Mouse (Mus musculus) ES-Bruce4 (cell line): ENCODE data around the gene Sppl2b.

Source experiments
- CTCF ChIP-seq: IDR thresholded peaks from one replicate; pipeline ENCODE4 v1.8.1; 2011; ENCODE audit warnings: low read depth, low read length
- POLR2A ChIP-seq: IDR thresholded peaks from one replicate; pipeline ENCODE4 v1.8.1; 2011; ENCODE audit warnings: low read length; ENCODE audit not compliant: insufficient read depth

DNA sequence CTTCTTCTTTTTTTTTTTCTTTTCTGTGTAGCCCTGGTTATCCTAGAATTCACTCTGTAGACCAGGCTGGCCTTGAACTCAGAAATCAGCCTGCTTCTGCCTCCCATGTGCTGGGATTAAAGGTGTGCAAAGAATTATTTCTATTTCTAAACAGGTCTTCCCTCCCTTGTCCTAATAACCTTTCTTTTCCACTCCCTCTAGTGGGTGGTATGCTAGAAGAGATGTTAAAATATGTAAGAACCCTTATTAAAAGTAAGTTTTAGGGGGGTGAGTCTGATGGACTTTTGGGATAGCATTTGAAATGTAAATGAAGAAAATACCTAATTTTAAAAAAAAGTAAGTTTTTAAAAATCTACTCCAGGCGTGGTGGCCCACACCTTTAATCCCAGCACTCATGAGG is 31.8 kb upstream of the Sppl2b start:
- no peak for TF ChIP-seq CTCF
- no peak for TF ChIP-seq POLR2A
